Mouse (Mus musculus): Measurements from ENCODE around the gene Adgrg1.

GRCm38 (mm10) chr8:94983146-94983545 lies 8.6 kb downstream of the Adgrg1 start:
- TF ChIP-seq POLR2A (IDR thresholded peaks at IDR 0.05; ENCODE audit: extremely low read depth, insufficient read depth, low read length): no peak
- TF ChIP-seq CTCF (IDR thresholded peaks at IDR 0.05; ENCODE audit: extremely low read depth, insufficient read depth, low read length): no peak
